Mouse (Mus musculus): ENCODE results near the gene Cdc42.

Gene Cdc42

GRCm38 (mm10) chr4:137357517-137358254, at the start of gene Cdc42:
Gene Cdc42, minus strand, starts transcription at chr4:137357720.
- peak; percentile 95 for DNase-seq (ENCODE audit: low spot score)

- DNase-seq (ENCODE audit: low spot score): no peak
Observed at GRCm38 (mm10) chr4:137405571-137405970, 48.1 kb upstream of the Cdc42 start.

- no peak for DNase-seq (ENCODE audit: low spot score)
Observed at GRCm38 (mm10) chr4:137396641-137397525, 39.4 kb upstream of the Cdc42 start.

- no peak for DNase-seq (ENCODE audit: low spot score)
Observed at GRCm38 (mm10) chr4:137393378-137394135, 36.0 kb upstream of the Cdc42 start.

- no peak for DNase-seq (ENCODE audit: low spot score)
Observed at GRCm38 (mm10) chr4:137392874-137393273, 35.4 kb upstream of the Cdc42 start.

- DNase-seq (ENCODE audit: low spot score): no peak
Observed at GRCm38 (mm10) chr4:137391287-137391686, 33.8 kb upstream of the Cdc42 start.

- DNase-seq (ENCODE audit: low spot score): no peak
Observed at GRCm38 (mm10) chr4:137390196-137390595, 32.7 kb upstream of the Cdc42 start.

GRCm38 (mm10) chr4:137388983-137389382, 31.5 kb upstream of the Cdc42 start:
- no peak for DNase-seq (ENCODE audit: low spot score)

- DNase-seq (ENCODE audit: low spot score): peak; percentile 83
Observed at GRCm38 (mm10) chr4:137388059-137388794, 30.7 kb upstream of the Cdc42 start.

GRCm38 (mm10) chr4:137387482-137388058, 30.1 kb upstream of the Cdc42 start:
- DNase-seq (ENCODE audit: low spot score): no peak

GRCm38 (mm10) chr4:137380702-137381605, 23.4 kb upstream of the Cdc42 start:
- DNase-seq (ENCODE audit: low spot score): no peak

- DNase-seq (ENCODE audit: low spot score): no peak
Observed at GRCm38 (mm10) chr4:137379713-137380255, 22.3 kb upstream of the Cdc42 start.

GRCm38 (mm10) chr4:137379085-137379484, 21.6 kb upstream of the Cdc42 start:
- no peak for DNase-seq (ENCODE audit: low spot score)

- DNase-seq (ENCODE audit: low spot score): no peak
Observed at GRCm38 (mm10) chr4:137377526-137378304, 20.2 kb upstream of the Cdc42 start.

GRCm38 (mm10) chr4:137376778-137377177, 19.3 kb upstream of the Cdc42 start:
- no peak for DNase-seq (ENCODE audit: low spot score)

GRCm38 (mm10) chr4:137375314-137376278, 18.1 kb upstream of the Cdc42 start:
- no peak for DNase-seq (ENCODE audit: low spot score)

GRCm38 (mm10) chr4:137373711-137374110, 16.2 kb upstream of the Cdc42 start:
- no peak for DNase-seq (ENCODE audit: low spot score)
